Mouse (Mus musculus) left cerebral cortex, postnatal 36 days (tissue): ENCODE results near the gene Sept5. TPM values are rescaled to one million over a fixed set of nuclear protein-coding genes. Genes with fewer than 3 reads are reported as not detected.

ENCODE experiments used
- DNase-seq, 2 experiments: peaks; one replicate each; pipeline ENCODE4 v3.0.0; 2021 to 2022; ENCODE audit warnings: low spot score in 2 of 2, mixed read lengths in 1 of 2
- intact Hi-C: fragments of 180-260 bp; cut with DNase I; formaldehyde crosslinking; loops from one replicate; pipeline ENCODE4 v1.15.1; 2025
- total RNA-seq, 2 experiments: library from RNA; stranded (reverse); gene quantifications; 2 replicates each; pipeline ENCODE4 v1.2.3; 2021

Gene Sept5
- total RNA-seq, 2 experiments from 2014 or later: 834 to 992 TPM

DNA sequence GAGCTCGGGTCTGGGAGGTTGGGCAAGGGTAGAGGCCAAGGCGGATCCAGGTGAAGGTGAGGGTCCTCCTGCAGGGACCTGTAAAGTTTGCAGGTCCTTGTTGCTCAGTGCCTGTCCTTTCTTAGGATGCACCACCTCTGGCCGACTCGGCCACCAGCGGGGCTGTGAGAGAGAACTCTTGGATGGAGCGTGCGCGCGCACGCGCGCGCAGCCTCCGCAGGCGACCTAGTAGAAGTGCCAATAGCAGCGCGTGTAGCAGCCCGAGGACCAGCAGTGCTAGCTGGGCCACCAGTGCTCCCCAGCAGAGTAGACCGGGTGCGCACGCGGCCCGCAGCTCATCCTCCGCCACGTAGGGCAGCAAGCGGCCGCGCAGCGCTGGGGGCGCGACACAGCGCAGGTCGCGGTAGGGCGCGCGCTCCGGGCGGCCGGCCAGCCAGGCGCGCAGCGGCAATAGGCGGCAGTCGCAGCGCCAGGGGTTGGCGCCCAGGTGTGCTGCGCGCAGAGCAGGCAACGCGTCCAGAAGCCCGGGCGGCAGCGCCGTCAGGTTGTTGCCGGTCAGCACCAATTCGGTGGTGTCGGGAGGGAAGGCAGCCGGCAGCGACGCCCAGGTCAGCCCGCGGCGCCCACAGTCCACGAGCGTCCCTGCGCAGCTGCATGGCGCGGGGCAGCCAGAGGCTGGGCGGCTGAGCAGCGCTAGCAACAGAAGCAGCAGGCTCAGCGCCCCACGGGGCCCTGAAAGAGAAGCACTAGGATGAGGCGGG, 9.0 kb downstream of the Sept5 start:
- peak; percentile 69 to 70 for DNase-seq
- intact Hi-C loops: loop anchor here (5.0 kb wide), 1 partner anchor 123 kb away; the partner anchor contains the start of genes Gnb1l and Rtl10

DNA sequence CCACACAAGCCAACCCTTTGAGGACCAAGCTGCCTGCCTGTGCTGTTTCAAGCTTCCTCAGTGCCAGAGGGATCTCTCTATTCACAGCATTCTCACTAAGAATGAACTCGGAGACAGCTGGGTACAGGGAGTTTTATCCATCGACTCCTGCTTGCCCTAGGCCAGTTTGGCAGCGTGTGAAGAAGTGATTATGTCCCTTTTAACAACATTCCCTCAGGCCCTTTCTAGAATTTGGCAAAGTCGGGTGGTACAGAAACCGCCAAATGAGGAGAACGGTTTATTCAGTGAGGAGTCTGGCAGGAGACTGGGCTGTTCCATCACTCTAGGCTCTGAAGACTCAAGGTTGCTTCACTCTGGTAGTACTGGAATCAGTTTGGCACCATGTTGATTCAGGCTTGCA, 9.6 kb downstream of the Sept5 start:
- DNase-seq: no peak
- intact Hi-C loops: loop anchor here (5.0 kb wide), 1 partner anchor 123 kb away; the partner anchor contains the start of genes Gnb1l and Rtl10

DNA sequence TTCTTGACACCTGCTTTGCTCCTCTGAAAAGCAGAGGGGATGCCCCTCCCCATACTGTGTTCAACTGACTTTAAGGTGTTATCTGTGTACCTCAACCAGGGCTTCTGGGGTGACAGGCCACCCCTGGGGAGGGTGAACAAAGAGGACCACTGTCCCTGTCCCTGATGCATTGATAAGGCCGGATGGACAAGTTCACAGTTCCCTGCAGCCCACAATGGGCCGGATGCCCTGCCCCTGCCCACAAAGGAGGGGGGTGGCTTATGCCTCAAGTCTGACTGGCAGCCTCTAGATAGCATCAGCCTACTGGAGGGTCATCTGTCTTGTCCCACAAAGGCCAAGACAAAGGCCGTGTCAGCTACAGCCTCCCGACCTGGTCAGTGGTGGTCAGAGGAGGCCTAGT, 10.6 kb downstream of the Sept5 start:
- intact Hi-C loops: no loop called here

DNA sequence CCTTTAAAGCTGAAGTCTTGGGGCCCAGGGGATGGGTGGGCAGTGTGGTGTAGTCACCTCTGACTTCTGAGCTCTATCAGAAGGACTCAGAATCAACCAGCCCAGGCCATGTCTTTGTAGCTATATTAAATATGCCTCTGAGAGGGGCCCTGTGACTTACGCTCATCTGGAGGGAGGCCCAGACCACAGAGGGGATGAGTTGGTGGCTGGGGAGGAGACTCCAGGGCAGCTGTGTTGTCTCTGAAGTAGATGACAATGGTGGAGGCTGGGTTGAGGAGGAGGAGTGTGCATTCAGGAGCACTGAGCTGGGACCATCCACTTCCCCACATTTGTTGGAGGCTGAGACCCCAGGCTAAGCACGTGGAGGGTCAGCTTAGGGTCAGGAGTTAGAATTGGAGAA, 11.5 kb downstream of the Sept5 start:
- no peak for DNase-seq
- intact Hi-C loops: no loop called here

More for the DNA sequence above, 10.6 kb downstream of the Sept5 start:
- DNase-seq: no peak

DNA sequence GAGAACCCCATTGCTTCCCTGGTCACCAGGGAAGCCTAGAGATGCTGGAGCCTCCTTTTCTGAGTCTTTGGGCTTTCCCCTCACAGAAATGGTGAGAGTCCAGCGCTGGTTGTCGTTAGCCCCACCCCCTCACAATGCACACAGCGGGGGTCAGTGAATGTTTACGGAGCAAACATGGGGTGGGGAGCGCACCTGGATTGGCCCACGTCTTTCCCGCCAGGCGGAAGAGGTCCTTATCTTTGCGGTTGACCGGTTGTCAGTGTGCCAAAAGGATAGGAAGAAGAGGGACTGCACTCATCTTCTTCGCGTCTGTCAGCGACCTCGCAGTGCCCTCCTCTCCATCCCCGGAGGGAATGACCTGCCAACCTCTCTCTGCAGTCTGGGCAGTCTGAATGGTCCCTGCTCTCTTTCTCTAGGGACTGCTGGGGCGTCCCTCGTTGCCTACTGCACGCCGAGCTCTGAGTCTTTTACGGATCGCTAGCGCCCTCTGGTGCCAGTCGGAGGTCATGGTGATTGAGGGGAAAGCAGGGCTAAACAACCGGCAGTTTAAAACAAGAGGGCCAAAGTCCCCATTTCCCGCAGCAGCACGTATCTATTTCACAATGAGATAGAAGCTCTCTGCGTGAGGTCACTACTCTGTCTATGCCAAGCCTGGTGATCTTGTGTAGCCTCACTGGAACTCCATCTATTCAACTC, 12.2 kb downstream of the Sept5 start:
- intact Hi-C loops: loop anchor here (1.0 to 2.0 kb wide), 2 partner anchors 174 to 273 kb away; no protein-coding TSS in a partner anchor
- peak; percentile 87 to 90 for DNase-seq

DNA sequence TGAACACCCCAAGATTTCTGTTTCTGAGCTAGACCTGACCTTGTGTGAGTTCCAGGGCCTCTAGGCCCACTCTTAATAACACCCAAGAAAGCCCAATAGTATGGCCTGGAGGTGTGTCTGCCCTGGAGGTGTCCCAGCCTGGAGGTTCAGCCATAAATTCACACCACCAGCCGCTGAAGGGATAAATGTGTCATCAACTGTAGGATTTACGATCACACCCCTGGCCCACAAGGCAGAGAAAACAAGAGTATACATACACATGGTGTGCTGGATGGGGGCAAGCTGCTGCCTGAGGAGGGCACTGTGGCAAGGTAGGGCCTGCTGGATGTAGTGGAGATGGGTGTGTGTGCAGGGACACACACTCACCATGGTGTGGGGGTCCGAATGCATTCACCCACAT, 16.5 kb downstream of the Sept5 start:
- intact Hi-C loops: no loop called here
- no peak for DNase-seq

DNA sequence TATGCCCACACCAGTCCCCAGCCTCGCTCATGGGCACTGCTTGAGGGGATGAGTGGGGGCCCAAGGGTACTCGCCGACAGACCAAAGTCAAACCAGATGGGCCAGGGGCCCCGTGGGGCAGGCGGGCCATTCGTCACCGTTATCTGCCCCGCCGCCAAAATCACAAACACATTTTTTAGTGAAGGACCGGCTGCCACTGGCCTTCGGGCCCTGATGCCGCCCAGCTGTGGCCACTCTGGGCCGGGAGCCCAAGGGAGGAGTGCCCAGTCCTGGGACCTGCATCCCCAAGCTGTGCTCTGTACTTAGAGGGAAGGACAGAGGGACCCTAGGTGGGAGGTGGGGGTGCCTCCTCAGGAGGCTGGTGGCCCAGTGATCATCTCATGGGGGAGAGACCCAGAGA, 18.0 kb downstream of the Sept5 start:
- intact Hi-C loops: no loop called here
- DNase-seq: no peak

DNA sequence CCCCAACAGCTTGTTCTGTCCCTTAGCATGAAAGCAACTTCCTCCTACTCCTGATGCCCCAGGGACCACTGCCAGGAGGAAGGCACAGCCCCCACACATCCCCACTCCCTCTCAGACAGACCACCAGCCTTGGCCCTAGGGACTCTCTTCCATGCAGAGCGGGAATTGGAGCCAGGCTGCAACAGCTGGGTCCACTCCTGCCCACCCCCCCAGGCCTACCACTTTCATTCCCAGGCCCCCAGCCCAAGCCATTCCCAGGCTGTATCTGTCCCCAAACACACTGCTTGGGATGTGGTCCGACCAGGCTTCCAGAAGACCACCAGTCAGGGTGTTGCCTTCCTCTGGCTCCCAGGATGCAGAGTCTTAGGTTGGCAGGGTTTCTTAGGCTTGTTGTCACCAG, 20.7 kb downstream of the Sept5 start:
- intact Hi-C loops: no loop called here

DNA sequence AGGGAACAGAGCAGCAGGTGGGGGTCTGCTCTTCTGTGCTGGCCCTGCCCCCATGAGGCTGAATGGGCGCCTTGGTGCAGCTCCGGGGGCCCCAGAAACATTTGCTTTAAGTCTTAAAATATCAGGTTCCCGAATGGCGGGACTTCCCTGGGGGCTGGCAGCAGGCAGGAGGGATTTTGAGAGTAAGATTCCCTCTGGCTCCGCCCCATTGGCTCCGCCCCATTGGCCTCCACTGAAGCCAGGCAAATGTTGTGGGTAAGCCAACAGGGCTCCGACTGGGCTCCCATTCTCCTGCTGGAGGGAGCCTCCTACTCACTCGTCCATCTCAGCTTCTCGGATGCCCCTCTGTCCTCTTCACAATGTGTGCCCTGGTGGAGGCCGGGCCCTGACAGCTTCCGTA, 21.5 kb downstream of the Sept5 start:
- intact Hi-C loops: no loop called here
- no peak for DNase-seq

More for the DNA sequence above, 20.7 kb downstream of the Sept5 start:
- DNase-seq: no peak

DNA sequence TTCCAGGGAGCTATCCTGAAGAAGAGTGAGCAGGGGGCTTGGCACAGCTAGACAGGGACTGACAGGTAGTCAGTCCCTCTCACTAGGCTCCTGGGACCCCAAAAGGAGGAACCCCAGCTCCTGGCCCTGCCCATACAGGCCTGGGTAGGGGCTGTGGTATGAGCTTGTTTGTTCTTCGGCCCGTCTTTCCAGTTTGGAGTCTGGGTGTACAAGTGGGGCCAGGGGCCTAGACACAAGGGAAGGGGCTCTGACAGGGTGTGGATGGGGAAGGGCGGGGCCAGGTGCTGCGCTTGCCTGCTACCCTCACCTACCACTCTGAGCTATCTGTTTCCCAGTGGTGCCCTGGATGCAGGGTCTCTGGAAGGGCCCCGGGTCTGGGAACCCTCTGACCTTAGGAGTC, 24.0 kb downstream of the Sept5 start:
- DNase-seq: no peak
- intact Hi-C loops: no loop called here

DNA sequence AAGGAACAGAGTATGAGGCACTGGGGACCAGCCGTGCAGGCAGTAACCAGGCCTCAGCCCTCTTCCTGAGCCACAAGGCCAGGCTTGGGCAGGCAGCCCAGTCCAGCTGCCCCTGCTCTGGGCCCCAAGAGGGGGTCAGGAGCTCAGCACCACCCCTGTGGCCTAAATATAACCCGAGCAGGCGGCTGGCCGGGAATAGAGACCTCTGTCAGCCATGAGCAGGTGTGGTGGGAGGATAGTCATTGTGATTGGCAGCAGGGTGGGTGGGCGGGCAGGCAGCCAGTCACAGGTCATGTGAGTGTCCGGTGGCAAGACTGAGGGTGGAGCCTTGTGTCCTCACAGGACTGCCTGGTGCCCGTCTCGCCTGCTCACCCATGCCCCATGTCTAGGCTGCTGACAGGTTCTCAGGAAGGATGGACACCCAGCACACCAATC, 25.5 kb downstream of the Sept5 start:
- intact Hi-C loops: no loop called here

DNA sequence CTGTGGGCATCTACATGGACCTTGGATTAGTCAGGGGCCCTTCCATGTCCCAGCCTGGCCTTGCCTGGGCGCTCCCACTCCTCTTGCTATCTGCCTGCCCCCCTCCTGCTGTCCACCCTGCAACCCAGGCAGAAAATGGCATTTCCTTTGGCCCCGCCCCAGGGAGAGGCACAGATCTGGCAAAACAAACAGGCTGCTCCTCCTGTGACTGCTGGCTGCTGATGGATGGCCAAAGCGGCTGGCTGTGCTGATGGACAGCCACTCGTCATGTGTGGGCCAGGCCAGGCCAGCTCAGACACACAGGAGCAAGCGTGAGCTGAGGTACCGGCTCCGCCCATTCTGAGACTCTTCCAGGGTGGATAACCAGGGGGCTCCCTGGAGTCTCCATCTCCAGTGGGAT, 28.3 kb downstream of the Sept5 start:
- DNase-seq: no peak
- intact Hi-C loops: no loop called here

More for the DNA sequence above, 25.5 kb downstream of the Sept5 start:
- no peak for DNase-seq

DNA sequence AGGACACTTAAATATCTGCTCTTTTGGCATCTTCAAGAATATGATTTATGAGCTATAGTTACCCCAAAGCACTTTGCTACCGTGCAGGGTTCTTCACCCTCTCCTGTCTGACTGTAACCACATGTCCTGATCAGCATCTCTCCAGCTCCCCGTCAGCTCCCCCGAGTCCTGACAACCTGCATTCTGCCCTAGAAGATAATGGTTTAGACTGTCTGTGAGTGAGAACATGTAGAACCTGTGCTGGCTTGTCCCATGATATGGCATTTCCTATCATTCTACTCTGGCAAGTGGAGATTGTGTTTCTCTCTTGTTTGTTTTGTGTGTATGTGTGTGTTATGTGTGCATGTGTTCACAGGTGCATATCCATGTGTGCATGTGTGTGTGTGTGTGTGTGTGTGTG, 31.7 kb downstream of the Sept5 start:
- DNase-seq: no peak
- intact Hi-C loops: no loop called here

DNA sequence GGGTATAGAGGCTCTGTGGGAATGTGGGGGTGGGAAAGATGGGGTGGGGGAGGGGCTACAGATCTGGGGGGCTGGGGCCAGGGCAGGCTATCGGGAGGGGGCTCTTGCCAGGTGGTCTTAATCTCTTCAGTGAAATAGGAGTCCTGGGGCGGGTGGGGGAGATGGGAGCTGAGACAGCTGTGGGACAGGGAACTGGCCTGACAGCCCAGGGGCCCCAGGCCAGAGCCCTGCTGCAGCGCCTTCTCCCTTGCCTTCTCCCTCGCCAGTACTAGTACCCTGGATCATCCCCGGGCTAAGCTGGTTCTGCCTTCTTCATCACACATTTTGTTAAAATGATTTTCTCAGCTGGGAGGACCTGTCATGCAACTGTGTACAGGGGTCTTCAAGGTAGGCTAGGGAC, 33.5 kb downstream of the Sept5 start:
- no peak for DNase-seq
- intact Hi-C loops: no loop called here

DNA sequence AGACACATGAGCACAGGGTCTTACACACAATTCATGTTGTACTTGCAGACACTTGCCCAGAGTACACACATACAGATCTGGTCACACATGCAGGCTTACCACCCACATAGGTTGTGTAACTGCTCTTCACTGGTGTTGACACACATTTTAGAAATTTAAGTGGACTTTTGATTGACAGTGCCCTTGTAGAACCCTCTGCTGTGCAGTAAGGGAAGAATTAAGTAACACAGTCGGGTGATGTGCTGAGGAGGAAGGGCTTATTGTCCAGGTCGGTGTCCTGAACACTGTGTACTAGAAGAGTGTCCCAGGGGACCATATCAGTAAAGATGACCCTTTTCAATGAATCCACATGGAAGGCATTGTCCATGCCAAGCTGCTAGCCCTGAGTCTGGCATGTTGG, 35.8 kb downstream of the Sept5 start:
- intact Hi-C loops: no loop called here
- no peak for DNase-seq

DNA sequence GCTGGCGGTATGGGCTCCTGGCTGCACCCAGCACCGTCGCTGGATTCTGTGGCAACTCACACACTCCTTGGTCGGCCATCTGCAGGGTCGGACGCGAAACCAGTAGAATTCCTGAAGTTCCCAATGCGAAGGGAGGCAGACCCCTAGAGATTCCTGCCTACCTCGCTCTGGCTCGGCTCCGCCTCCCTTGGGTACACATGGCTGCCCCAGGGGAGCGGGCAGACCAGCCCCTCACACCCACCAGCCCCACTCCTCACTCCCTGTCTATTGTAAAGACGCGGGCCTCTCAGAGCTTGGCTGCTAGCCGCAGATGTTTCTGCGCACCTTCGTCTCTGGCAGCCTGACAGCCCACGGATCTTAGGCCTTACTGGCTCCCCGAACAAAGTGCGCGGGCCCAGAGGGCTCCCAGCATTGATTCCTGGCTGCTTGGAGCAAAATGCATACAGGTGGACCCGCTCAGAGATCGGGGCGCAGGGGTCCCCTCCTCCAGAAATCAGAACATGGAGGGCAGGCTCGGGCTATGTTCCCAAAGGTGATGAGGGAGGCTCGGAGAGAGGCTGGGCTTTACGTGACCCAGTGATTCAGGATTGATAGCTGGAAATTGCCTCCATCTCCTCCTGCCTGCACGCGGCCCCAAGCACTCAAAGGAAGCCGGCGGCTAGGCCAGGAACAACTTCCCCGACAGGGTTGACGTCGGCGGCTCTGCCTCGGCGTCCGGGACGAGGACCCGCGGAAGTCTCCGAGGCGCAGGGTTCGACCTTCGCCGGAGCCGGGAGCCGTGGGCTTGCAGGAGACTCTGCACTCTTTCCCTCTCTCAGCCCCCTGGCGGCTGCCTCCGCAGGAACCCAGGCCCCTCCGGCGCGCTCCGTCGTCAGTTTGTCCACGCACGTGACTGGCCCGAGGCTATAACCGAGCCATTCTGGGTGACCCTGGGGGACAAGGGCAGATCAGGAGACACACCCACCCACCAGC, 38.4 kb downstream of the Sept5 start:
- intact Hi-C loops: no loop called here
- no peak for DNase-seq

DNA sequence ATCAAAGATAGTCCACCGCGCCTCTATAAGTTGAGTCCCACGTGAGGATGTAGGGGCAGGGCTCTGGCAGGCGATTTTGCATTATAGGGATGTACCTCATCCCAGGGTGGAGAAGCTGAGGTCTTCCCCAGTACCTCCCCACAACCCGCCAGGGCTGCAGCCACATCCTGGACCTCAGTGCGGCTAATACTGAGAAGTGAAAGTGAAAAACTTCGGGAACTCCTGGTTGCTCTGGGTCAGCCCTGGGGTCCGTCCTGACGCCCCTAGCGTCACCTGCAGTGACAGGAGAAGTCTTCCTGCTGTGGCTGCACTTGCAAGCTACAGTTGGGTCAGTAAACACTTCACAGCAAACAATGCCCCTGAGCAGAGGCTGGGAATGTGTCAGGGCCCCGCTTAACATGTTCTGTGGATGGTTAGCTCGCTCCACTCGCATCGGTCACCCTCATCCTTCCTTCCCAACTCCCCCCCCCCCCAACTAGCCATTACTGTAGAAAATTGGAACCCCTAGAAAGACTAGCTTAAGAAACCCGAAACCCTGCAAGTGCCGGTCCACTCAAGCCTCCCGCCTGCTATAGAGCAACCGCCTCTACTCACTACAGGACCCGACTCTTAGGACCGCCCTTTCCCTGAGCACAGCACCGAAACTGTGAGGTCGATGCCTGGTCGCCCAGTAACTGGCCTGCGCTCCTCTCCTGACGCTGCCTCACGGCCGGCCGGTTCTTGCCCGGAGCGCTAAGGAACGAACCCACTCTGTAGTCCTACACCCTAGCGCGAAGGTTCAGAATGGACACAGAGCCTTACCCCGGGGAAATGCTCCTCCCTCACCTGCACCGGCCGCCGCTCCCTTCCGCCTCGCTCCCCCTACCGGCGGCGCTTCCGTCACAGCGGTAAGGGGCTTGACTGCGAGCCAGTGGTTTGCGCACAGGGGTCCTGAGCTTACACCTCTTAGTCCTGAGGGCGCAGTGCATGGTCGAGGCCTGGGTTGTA, 39.7 kb downstream of the Sept5 start, which contains the start of gene Tbx1:
TSS of gene Tbx1 (minus strand) at position 868 of the 987 bp plus-strand sequence.
- intact Hi-C loops: no loop called here
- no peak for DNase-seq

DNA sequence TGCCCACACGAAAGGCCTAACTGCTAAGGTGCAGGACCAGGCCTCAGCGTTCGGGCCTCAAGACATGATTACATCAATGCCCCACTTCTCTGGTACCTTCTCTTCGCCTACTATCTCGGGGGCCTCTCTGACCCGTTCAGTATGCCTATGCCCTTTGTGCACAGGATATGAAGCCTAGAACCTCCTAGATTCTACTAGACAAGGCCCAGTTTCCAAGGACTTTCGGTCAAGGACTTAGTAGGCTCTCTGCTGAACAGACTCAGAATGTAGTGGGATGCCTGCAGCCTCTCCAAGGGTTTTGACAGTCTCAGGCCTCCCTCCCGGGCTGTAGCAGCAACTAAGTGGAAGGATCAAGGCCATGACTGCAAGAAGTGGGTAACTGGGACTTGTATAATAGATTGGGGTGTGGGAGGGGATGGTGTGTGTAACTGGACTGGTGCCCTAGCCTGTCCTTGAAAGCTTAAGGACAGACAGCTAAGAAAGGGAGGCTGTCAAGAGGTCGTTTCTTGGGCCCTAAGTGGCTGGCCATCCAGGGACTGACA, 40.6 kb downstream of the Sept5 start:
- intact Hi-C loops: no loop called here

DNA sequence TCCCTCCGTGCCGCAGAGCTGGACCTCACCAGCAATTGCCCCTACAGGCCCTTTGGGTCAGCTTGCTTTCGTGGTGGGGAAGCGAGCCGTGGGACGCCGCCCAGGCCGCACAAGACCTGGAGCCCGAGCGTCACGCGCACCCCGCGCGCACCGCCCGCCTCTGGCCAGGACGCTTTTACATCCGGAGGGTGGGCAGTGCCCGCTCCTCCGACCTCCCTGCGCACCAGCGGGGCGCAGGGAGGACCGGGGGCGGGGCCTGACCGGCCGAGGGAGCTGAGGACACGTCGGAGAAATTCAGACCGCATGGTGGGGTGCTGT, 41.1 kb downstream of the Sept5 start:
- intact Hi-C loops: no loop called here
- DNase-seq: no peak

More for the DNA sequence above, 40.6 kb downstream of the Sept5 start:
- no peak for DNase-seq
